Mouse (Mus musculus) cortical plate, adult 2 months (tissue): ENCODE measurements around the gene Gpbp1.

Experiments used
- CTCF ChIP-seq: fragments of 200-500 bp; IDR thresholded peaks from 2 replicates; pipeline ENCODE4 v1.5.1; 2011; ENCODE audit warnings: mild to moderate bottlenecking, control low read depth, low read length; ENCODE audit not compliant: insufficient read depth; ENCODE audit errors: extremely low read depth
- POLR2A ChIP-seq: fragments of 200-500 bp; IDR thresholded peaks from 2 replicates; pipeline ENCODE4 v1.6.1; 2011; ENCODE audit warnings: mild to moderate bottlenecking, low read length, control low read depth; ENCODE audit not compliant: insufficient read depth; ENCODE audit errors: extremely low read depth

DNA sequence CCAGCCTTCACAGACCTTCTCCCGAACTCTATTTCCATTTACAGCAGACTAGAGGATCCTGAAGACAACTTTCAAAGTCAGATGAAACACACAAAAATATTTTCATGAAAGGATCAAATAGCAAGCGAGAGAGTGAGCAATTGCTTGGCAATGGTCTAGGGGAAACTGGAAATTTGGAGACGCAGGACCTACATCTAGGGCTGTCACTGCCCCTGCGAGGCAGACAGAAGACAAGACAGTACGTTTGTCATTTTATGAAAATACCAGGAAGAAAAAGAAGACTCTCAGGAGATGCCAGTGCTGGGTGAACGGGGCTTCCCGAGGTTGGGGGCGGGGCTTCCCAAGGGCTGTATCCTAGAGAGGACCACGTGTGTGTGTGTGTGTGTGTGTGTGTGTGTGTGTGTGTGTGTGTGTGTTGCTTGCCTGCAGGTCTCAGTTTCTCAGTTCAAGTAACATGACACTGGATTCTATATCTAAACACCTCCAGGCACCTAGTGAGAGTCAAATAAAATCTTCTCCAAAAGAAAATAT, 83.0 kb downstream of the Gpbp1 start:
- TF ChIP-seq CTCF (no peak), POLR2A (no peak)
